Mouse (Mus musculus): ENCODE measurements around the gene Fbxo45. TPM values are rescaled to one million over a fixed set of nuclear protein-coding genes. Genes with fewer than 3 reads are reported as not detected.

The Fbxo45 gene
- polyA plus RNA-seq, 1 experiment from 2014 or later: 3.7 TPM

GRCm38 (mm10) chr16:32201004-32201325 is 46.0 kb downstream of the Fbxo45 start:
- H3K4me3 ChIP-seq: peak overlapping the region; percentile 23; the same call in 1 of the 2 replicates
- peak overlapping the region; percentile 37 for H3K4me2 ChIP-seq
- 0 out of 2 replicates have a peak, but pooled peaks cover 5% of the 10 kb centered on the region for H3K9me3 ChIP-seq
- H3K27ac ChIP-seq (replicated peaks): peak overlapping the region; percentile 70; the same call in 1 of the 2 replicates
- no peaks in the 10 kb centered on the region for H3K36me3 ChIP-seq
- no peaks in the 10 kb centered on the region for H3K4me1 ChIP-seq
- H3K9ac ChIP-seq: no peak overlapping the region
- no peaks in the 10 kb centered on the region for H3K27me3 ChIP-seq (replicated peaks)
- WGBS: 67% methylated on average over 9 of the region's 9 CpGs
- ATAC-seq (ENCODE audit: extremely low read depth, insufficient number of reproducible peaks, low FRiP score, low TSS enrichment): no peak

GRCm38 (mm10) chr16:32200256-32201003 is 46.5 kb downstream of the Fbxo45 start:
- no peaks in the 10 kb centered on the region for H3K27me3 ChIP-seq (replicated peaks)
- peak overlapping the region; percentile 70 for H3K27ac ChIP-seq (replicated peaks)
- WGBS: 72% methylated on average over 21 of the region's 21 CpGs
- peak overlapping the region; percentile 37 for H3K4me2 ChIP-seq
- no peaks in the 10 kb centered on the region for H3K4me1 ChIP-seq
- H3K9me3 ChIP-seq: 0 out of 2 replicates have a peak, but pooled peaks cover 5% of the 10 kb centered on the region
- peak overlapping the region; percentile 23 for H3K4me3 ChIP-seq
- H3K9ac ChIP-seq: peak overlapping the region; percentile 19; the same call in 1 of the 2 replicates
- no peaks in the 10 kb centered on the region for H3K36me3 ChIP-seq
- no peak for ATAC-seq (ENCODE audit: extremely low read depth, insufficient number of reproducible peaks, low FRiP score, low TSS enrichment)

- Histone ChIP-seq H3K9ac (no peak overlapping the region), H3K4me2 (0 out of 2 replicates have a peak overlapping the region, but pooled peaks have one; percentile 22), H3K4me3 (no peak overlapping the region), H3K9me3 (no peaks in the 10 kb centered on the region), H3K27me3 (replicated peaks) (no peaks in the 10 kb centered on the region), H3K4me1 (peaks cover 3% of the 10 kb centered on the region), H3K27ac (replicated peaks) (no peak overlapping the region), H3K36me3 (no peaks in the 10 kb centered on the region)
- no peak for ATAC-seq (ENCODE audit: extremely low read depth, insufficient number of reproducible peaks, low FRiP score, low TSS enrichment)
- 40% methylated on average over 12 of the region's 12 CpGs for WGBS
Measured at GRCm38 (mm10) chr16:32190011-32190441, 56.9 kb downstream of the Fbxo45 start.

GRCm38 (mm10) chr16:32189109-32189508 is 57.8 kb downstream of the Fbxo45 start:
- no peak overlapping the region for H3K4me2 ChIP-seq

GRCm38 (mm10) chr16:32186056-32186455 is 60.9 kb downstream of the Fbxo45 start:
- no peaks in the 10 kb centered on the region for H3K27me3 ChIP-seq (replicated peaks)
- no peaks in the 10 kb centered on the region for H3K36me3 ChIP-seq
- ATAC-seq (ENCODE audit: extremely low read depth, insufficient number of reproducible peaks, low FRiP score, low TSS enrichment): no peak
- H3K4me1 ChIP-seq: peaks cover 3% of the 10 kb centered on the region
- H3K4me3 ChIP-seq: no peak overlapping the region
- WGBS: 85% methylated on average over 5 of the region's 5 CpGs
- no peaks in the 10 kb centered on the region for H3K9me3 ChIP-seq
- H3K27ac ChIP-seq (replicated peaks): no peak overlapping the region
- H3K9ac ChIP-seq: no peak overlapping the region
- H3K4me2 ChIP-seq: no peak overlapping the region

More at GRCm38 (mm10) chr16:32189109-32189508, 57.8 kb downstream of the Fbxo45 start:
- no peak overlapping the region for H3K4me3 ChIP-seq
- ATAC-seq (ENCODE audit: extremely low read depth, insufficient number of reproducible peaks, low FRiP score, low TSS enrichment): no peak
- no peak overlapping the region for H3K27ac ChIP-seq (replicated peaks)
- H3K9ac ChIP-seq: no peak overlapping the region
- no peaks in the 10 kb centered on the region for H3K36me3 ChIP-seq
- H3K9me3 ChIP-seq: no peaks in the 10 kb centered on the region
- WGBS: 42% methylated on average over 6 of the region's 6 CpGs
- no peaks in the 10 kb centered on the region for H3K27me3 ChIP-seq (replicated peaks)
- H3K4me1 ChIP-seq: peaks cover 3% of the 10 kb centered on the region

MicroRNAs within 50 kb of the gene (microRNA counts, 519-probe panel; counts per million panel counts)
- 209 counts per million, percentile 61 among the panel's probes with 10 or more counts for microRNA mmu-miR-1946a

Small RNA genes lying within 50 kb of the gene (microRNA-seq; reads per million reads assigned to microRNA genes)
- gene Mir1946a: not detected

Other genes starting within 250 kb of the Fbxo45 start
- gene Senp5, start 243.9 kb downstream of the Fbxo45 start, polyA plus RNA-seq (2015; fragmentation: Nextera tagmentation; extraction: Ambion mirVana): 10.4 and 11.3 TPM in 2 replicates
- 23.1 and 23.2 TPM in 2 replicates for gene Pak2, start 167.8 kb downstream of the Fbxo45 start, polyA plus RNA-seq (2015; fragmentation: Nextera tagmentation; extraction: Ambion mirVana)
- gene Pigx, start 147.4 kb downstream of the Fbxo45 start, polyA plus RNA-seq (2015; fragmentation: Nextera tagmentation; extraction: Ambion mirVana): 82.2 and 82.5 TPM in 2 replicates
- gene Cep19, start 147.4 kb downstream of the Fbxo45 start, polyA plus RNA-seq (2015; fragmentation: Nextera tagmentation; extraction: Ambion mirVana): 18.3 and 20.7 TPM in 2 replicates
- gene Nrros, start 81.6 kb downstream of the Fbxo45 start, polyA plus RNA-seq (2015; fragmentation: Nextera tagmentation; extraction: Ambion mirVana): 5.9 and 8.3 TPM in 2 replicates
- not detected in 2 replicates for gene Bex6, start 67.3 kb downstream of the Fbxo45 start, polyA plus RNA-seq (2015; fragmentation: Nextera tagmentation; extraction: Ambion mirVana)
- 8.4 and 11.0 TPM in 2 replicates for gene Wdr53, start 69 bp upstream of the Fbxo45 start, polyA plus RNA-seq (2015; fragmentation: Nextera tagmentation; extraction: Ambion mirVana)
- 0.17 and 0.20 TPM in 2 replicates for gene Smco1, start 24.3 kb upstream of the Fbxo45 start, polyA plus RNA-seq (2015; fragmentation: Nextera tagmentation; extraction: Ambion mirVana)
- gene Rnf168, start 30.3 kb upstream of the Fbxo45 start, polyA plus RNA-seq (2015; fragmentation: Nextera tagmentation; extraction: Ambion mirVana): 17.6 and 18.0 TPM in 2 replicates
- gene Ubxn7, start 85.1 kb upstream of the Fbxo45 start, polyA plus RNA-seq (2015; fragmentation: Nextera tagmentation; extraction: Ambion mirVana): 16.1 and 20.3 TPM in 2 replicates
- gene Tm4sf19, start 153.3 kb upstream of the Fbxo45 start, polyA plus RNA-seq (2015; fragmentation: Nextera tagmentation; extraction: Ambion mirVana): 0.12 TPM in 1 of 2 replicates, not detected in the other
- gene Tctex1d2, start 172.5 kb upstream of the Fbxo45 start, polyA plus RNA-seq (2015; fragmentation: Nextera tagmentation; extraction: Ambion mirVana): 23.1 and 26.9 TPM in 2 replicates
- 35.4 and 41.5 TPM in 2 replicates for gene Pcyt1a, start 183.8 kb upstream of the Fbxo45 start, polyA plus RNA-seq (2015; fragmentation: Nextera tagmentation; extraction: Ambion mirVana)
- 1.6 and 2.0 TPM in 2 replicates for gene Slc51a, start 240.7 kb upstream of the Fbxo45 start, polyA plus RNA-seq (2015; fragmentation: Nextera tagmentation; extraction: Ambion mirVana)
- gene Zdhhc19, start 249.1 kb upstream of the Fbxo45 start, polyA plus RNA-seq (2015; fragmentation: Nextera tagmentation; extraction: Ambion mirVana): not detected in 2 replicates